In the genomic region with DNA sequence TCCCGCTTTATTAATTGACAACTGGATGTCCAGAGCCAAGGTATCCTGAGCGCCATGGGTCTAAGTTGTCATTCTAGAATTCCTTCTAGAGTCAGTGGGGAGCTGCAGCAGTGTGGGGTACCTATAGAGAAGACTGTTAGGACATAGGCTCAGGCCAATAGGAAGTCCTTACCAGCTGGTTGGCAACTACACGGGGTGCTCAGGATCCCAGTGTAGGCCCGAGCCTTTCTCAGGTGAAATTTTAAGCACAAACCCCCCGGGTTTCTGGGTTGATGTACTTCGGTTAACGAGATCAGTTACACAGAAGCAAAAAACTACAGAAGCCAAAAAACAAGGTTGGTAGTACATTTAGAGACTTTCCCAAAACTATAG, we compare ENCODE assay signal across 10 mouse cellular contexts. TPM values are rescaled to one million over a fixed set of nuclear protein-coding genes. Genes with fewer than 3 reads are reported as not detected.
DNase-seq lines count a peak whose midpoint lies in the region; ATAC-seq and TF ChIP-seq lines count a peak whose summit lies in the region.
"Had no signal": no experiment of that assay in that cellular context is flagged by ENCODE, and none has a peak within 500 bp of the region (broad histone marks: within the 10 kb centered on the region; RNA-seq: fewer than 3 reads in every experiment).

No protein-coding gene starts in this region.

- ATAC-seq in heart, postnatal 0 days (ENCODE audit: insufficient read depth, low read depth): no peak
- ATAC-seq in lung, postnatal 0 days: no peak
- ATAC-seq in CD4-positive, CD25-positive, alpha-beta regulatory T cell, adult 4 months: no peak

- no peak for TF ChIP-seq EP300 in heart, postnatal 0 days (IDR thresholded peaks at IDR 0.05; ENCODE audit: low read depth)
- TF ChIP-seq EP300 in lung, postnatal 0 days (IDR thresholded peaks at IDR 0.05): no peak; the same call in 1 of the 2 replicates

- H3K36me3 ChIP-seq in heart, postnatal 0 days (replicated peaks; ENCODE audit: control insufficient read depth, insufficient read depth, low read length): 0 out of 2 replicates have a peak, but pooled peaks cover 6% of the 10 kb centered on the region
- 0 out of 2 replicates have a peak, but pooled peaks cover 8% of the 10 kb centered on the region for H3K36me3 ChIP-seq in lung, postnatal 0 days (ENCODE audit: insufficient read depth, low read length)

- peaks cover 66% of the 10 kb centered on the region for H3K4me1 ChIP-seq in heart, postnatal 0 days (ENCODE audit: control insufficient read depth, insufficient read depth)
- peaks cover 20% of the 10 kb centered on the region for H3K4me1 ChIP-seq in lung, postnatal 0 days (ENCODE audit: insufficient read depth, low read depth, low read length)
- H3K4me1 ChIP-seq in embryonic fibroblast, embryonic 13.5 days (ENCODE audit: control insufficient read depth, insufficient read depth, low read length): peaks cover 7% of the 10 kb centered on the region
- H3K4me1 ChIP-seq in olfactory bulb, adult 2 months (ENCODE audit: control insufficient read depth, insufficient read depth, low read length): peaks cover 44% of the 10 kb centered on the region

- 62% methylated on average over 7 of the region's 7 CpGs for WGBS in heart, postnatal 0 days
- WGBS in lung, postnatal 0 days: 58% methylated on average over 7 of the region's 7 CpGs
- 51% methylated on average over 7 of the region's 7 CpGs for WGBS in olfactory bulb, adult 2 months

- no peak; the same call in 1 of the 2 replicates for TF ChIP-seq POLR2A in embryonic fibroblast, embryonic 13.5 days (IDR thresholded peaks at IDR 0.05; ENCODE audit: low read depth, low read length)
- TF ChIP-seq POLR2A in olfactory bulb, adult 2 months (IDR thresholded peaks at IDR 0.05; ENCODE audit: insufficient read depth, low read depth, low read length): no peak

- H3K4me3 ChIP-seq in heart, postnatal 0 days (ENCODE audit: low read depth, low read length): no peak overlapping the region
- no peak overlapping the region for H3K4me3 ChIP-seq in lung, postnatal 0 days (ENCODE audit: low read depth, low read length)
- no peak overlapping the region for H3K4me3 ChIP-seq in embryonic fibroblast, embryonic 13.5 days (ENCODE audit: insufficient read depth, low read length)
- no peak overlapping the region for H3K4me3 ChIP-seq in olfactory bulb, adult 2 months (ENCODE audit: insufficient read depth, low read depth, low read length)

- H3K9ac ChIP-seq in heart, postnatal 0 days (replicated peaks; ENCODE audit: low read depth, low read length): peak overlapping the region; percentile 45; the same call in 1 of the 2 replicates
- no peak overlapping the region for H3K9ac ChIP-seq in lung, postnatal 0 days (replicated peaks; ENCODE audit: low read depth)
- H3K9ac ChIP-seq: liver, embryonic 14.5 days had no signal

- intact Hi-C loops in heart, postnatal 36 days (cut with DNase I): no loop called here

- no peak for TF ChIP-seq CTCF in heart, postnatal 0 days (IDR thresholded peaks at IDR 0.05; ENCODE audit: low read depth)
- no peak for TF ChIP-seq CTCF in lung, postnatal 0 days (IDR thresholded peaks at IDR 0.05)
- no peak for TF ChIP-seq CTCF in embryonic fibroblast, embryonic 13.5 days (IDR thresholded peaks at IDR 0.05; ENCODE audit: borderline replicate concordance, insufficient read depth, low read length)
- TF ChIP-seq CTCF in olfactory bulb, adult 2 months (IDR thresholded peaks at IDR 0.05; ENCODE audit: insufficient read depth, low read depth, low read length): no peak

- no peak for DNase-seq in heart, postnatal 0 days (ENCODE audit: low spot score)
- no peak for DNase-seq in heart, postnatal 36 days
- no peak for DNase-seq in lung, postnatal 0 days (ENCODE audit: low spot score)
- no peak for DNase-seq in lung, postnatal 36 days
- no peak for DNase-seq in layer of hippocampus, adult 11-12 months (ENCODE audit: low spot score)

- H3K27ac ChIP-seq in heart, postnatal 0 days (ENCODE audit: low read depth): peak overlapping the region; percentile 92
- peak overlapping the region; percentile 85 for H3K27ac ChIP-seq in lung, postnatal 0 days (ENCODE audit: low read length)
- H3K27ac ChIP-seq in embryonic fibroblast, embryonic 13.5 days (ENCODE audit: insufficient read depth, low read length): peak overlapping the region; percentile 50
- H3K27ac ChIP-seq in olfactory bulb, adult 2 months (ENCODE audit: insufficient read depth, low read depth, low read length): peak overlapping the region; percentile 90

- H3K4me2 ChIP-seq in heart, postnatal 0 days (ENCODE audit: low read depth, low read length): peak overlapping the region; percentile 31
- no peak overlapping the region for H3K4me2 ChIP-seq in lung, postnatal 0 days (replicated peaks; ENCODE audit: low read depth, low read length)

- H3K27me3 ChIP-seq in heart, postnatal 0 days (ENCODE audit: control insufficient read depth, insufficient read depth, low read length): no peaks in the 10 kb centered on the region
- no peaks in the 10 kb centered on the region for H3K27me3 ChIP-seq in lung, postnatal 0 days (replicated peaks; ENCODE audit: insufficient read depth, low read length)

- no peaks in the 10 kb centered on the region for H3K9me3 ChIP-seq in heart, postnatal 0 days (replicated peaks; ENCODE audit: control insufficient read depth, low read length)
- H3K9me3 ChIP-seq in lung, postnatal 0 days (ENCODE audit: low read length): no peaks in the 10 kb centered on the region
- H3K9me3 ChIP-seq: G1E had no signal

RNA-seq across cellular contexts. Expression of gene Scyl1, which starts 51.6 kb away (rescaled TPM):
- total RNA-seq in heart, postnatal 0 days (2014; rRNA removed; ENCODE audit: low replicate concordance): 78.0 and 82.4 TPM in 2 replicates
- 46.1 and 47.1 TPM in 2 replicates for polyA plus RNA-seq in heart, postnatal 0 days (2015; fragmentation: Nextera tagmentation; extraction: Ambion mirVana)
- total RNA-seq in heart, postnatal 36 days (2021): 10 to 100 TPM; 69.0 to 72.9 TPM
- polyA plus RNA-seq in lung, postnatal 0 days (2015; fragmentation: Nextera tagmentation; extraction: Ambion mirVana): 64.6 TPM in 2 replicates
- 78.4 and 83.1 TPM in 2 replicates for polyA plus RNA-seq in embryonic fibroblast, embryonic 13.5 days (2011; ENCODE audit: insufficient read length, low read depth, missing spikeins)
- polyA plus RNA-seq in olfactory bulb, adult 2 months (2012; ENCODE audit: insufficient read depth, insufficient read length, low replicate concordance, missing spikeins): not detected in 2 replicates
- 10 to 100 TPM; 15.1 to 19.4 TPM for polyA plus RNA-seq in CD4-positive, CD25-positive, alpha-beta regulatory T cell, adult 4 months (2017; shearing (Covaris generic))

RNA-seq across cellular contexts. Expression of gene Frmd8, which starts 52.3 kb away (rescaled TPM):
- total RNA-seq in heart, postnatal 0 days (2014; rRNA removed; ENCODE audit: low replicate concordance): 29.1 and 53.8 TPM in 2 replicates
- polyA plus RNA-seq in heart, postnatal 0 days (2015; fragmentation: Nextera tagmentation; extraction: Ambion mirVana): 12.8 and 14.9 TPM in 2 replicates
- 10 to 100 TPM; 11.4 to 11.7 TPM for total RNA-seq in heart, postnatal 36 days (2021)
- 33.9 and 35.1 TPM in 2 replicates for polyA plus RNA-seq in lung, postnatal 0 days (2015; fragmentation: Nextera tagmentation; extraction: Ambion mirVana)
- polyA plus RNA-seq in embryonic fibroblast, embryonic 13.5 days (2011; ENCODE audit: insufficient read length, low read depth, missing spikeins): 24.9 and 35.7 TPM in 2 replicates
- not detected in 2 replicates for polyA plus RNA-seq in olfactory bulb, adult 2 months (2012; ENCODE audit: insufficient read depth, insufficient read length, low replicate concordance, missing spikeins)
- polyA plus RNA-seq in CD4-positive, CD25-positive, alpha-beta regulatory T cell, adult 4 months (2017; shearing (Covaris generic)): 10 to 100 TPM; 62.6 to 85.3 TPM

RNA-seq across cellular contexts. Expression of gene Slc25a45, which starts 54.8 kb away (rescaled TPM):
- 3.1 and 4.8 TPM in 2 replicates for total RNA-seq in heart, postnatal 0 days (2014; rRNA removed; ENCODE audit: low replicate concordance)
- polyA plus RNA-seq in heart, postnatal 0 days (2015; fragmentation: Nextera tagmentation; extraction: Ambion mirVana): 2.8 and 2.9 TPM in 2 replicates
- 1 to 10 TPM; 3.4 to 4.2 TPM for total RNA-seq in heart, postnatal 36 days (2021)
- 8.4 and 10.2 TPM in 2 replicates for polyA plus RNA-seq in lung, postnatal 0 days (2015; fragmentation: Nextera tagmentation; extraction: Ambion mirVana)
- 1.3 and 3.5 TPM in 2 replicates for polyA plus RNA-seq in embryonic fibroblast, embryonic 13.5 days (2011; ENCODE audit: insufficient read length, low read depth, missing spikeins)
- not detected in 2 replicates for polyA plus RNA-seq in olfactory bulb, adult 2 months (2012; ENCODE audit: insufficient read depth, insufficient read length, low replicate concordance, missing spikeins)
- 10 to 100 TPM; 51.6 to 73.7 TPM for polyA plus RNA-seq in CD4-positive, CD25-positive, alpha-beta regulatory T cell, adult 4 months (2017; shearing (Covaris generic))
